Mouse (Mus musculus) skeletal muscle tissue, adult 2 months (tissue): ENCODE measurements around the gene Vars.

ENCODE experiments used
- DNase-seq: peaks from one replicate; pipeline ENCODE4 v3.0.0-alpha.2; 2012; ENCODE audit warnings: low read depth, low spot score

Gene Vars

GRCm38 (mm10) chr17:35048149-35048931, 47.6 kb downstream of the Vars start:
- no peak for DNase-seq

- DNase-seq: no peak
Observed at GRCm38 (mm10) chr17:35048932-35049440, 48.2 kb downstream of the Vars start.

- no peak for DNase-seq
Observed at GRCm38 (mm10) chr17:35049561-35050016, 48.8 kb downstream of the Vars start, which contains the start of gene Clic1. TSS of gene Clic1 (plus strand) at chr17:35049966.

GRCm38 (mm10) chr17:35050126-35050750, 49.5 kb downstream of the Vars start:
- peak; percentile 60 for DNase-seq

GRCm38 (mm10) chr17:35051156-35052086, 50.6 kb downstream of the Vars start:
- DNase-seq: peak; percentile 71

- DNase-seq: no peak
Observed at GRCm38 (mm10) chr17:35052271-35052798, 51.5 kb downstream of the Vars start.

GRCm38 (mm10) chr17:35055691-35056495, 55.1 kb downstream of the Vars start:
- DNase-seq: no peak

- no peak for DNase-seq
Observed at GRCm38 (mm10) chr17:35057090-35057489, 56.3 kb downstream of the Vars start.

- DNase-seq: no peak
Observed at GRCm38 (mm10) chr17:35058316-35058715, 57.5 kb downstream of the Vars start.

GRCm38 (mm10) chr17:35058911-35059892, 58.4 kb downstream of the Vars start, which contains the start of gene Ddah2:
TSS of gene Ddah2 (plus strand) at chr17:35059035.
- DNase-seq: peak; percentile 82

GRCm38 (mm10) chr17:35060071-35060470, 59.3 kb downstream of the Vars start:
- DNase-seq: no peak

GRCm38 (mm10) chr17:35060737-35061297, 60.0 kb downstream of the Vars start:
- no peak for DNase-seq

GRCm38 (mm10) chr17:35061299-35061698, 60.5 kb downstream of the Vars start:
- no peak for DNase-seq

GRCm38 (mm10) chr17:35063466-35063865, 62.7 kb downstream of the Vars start:
- no peak for DNase-seq

GRCm38 (mm10) chr17:35064378-35064877, 63.6 kb downstream of the Vars start:
- no peak for DNase-seq

- no peak for DNase-seq
Observed at GRCm38 (mm10) chr17:35064951-35065947, 64.5 kb downstream of the Vars start, which contains the start of gene Ly6g6c. TSS of gene Ly6g6c (plus strand) at chr17:35065388.
